Mouse (Mus musculus): Measurements from ENCODE around the gene Tgfb3.
A peak's percentile ranks its signal among the peaks of the same experiment; 100 is the strongest.

DNA sequence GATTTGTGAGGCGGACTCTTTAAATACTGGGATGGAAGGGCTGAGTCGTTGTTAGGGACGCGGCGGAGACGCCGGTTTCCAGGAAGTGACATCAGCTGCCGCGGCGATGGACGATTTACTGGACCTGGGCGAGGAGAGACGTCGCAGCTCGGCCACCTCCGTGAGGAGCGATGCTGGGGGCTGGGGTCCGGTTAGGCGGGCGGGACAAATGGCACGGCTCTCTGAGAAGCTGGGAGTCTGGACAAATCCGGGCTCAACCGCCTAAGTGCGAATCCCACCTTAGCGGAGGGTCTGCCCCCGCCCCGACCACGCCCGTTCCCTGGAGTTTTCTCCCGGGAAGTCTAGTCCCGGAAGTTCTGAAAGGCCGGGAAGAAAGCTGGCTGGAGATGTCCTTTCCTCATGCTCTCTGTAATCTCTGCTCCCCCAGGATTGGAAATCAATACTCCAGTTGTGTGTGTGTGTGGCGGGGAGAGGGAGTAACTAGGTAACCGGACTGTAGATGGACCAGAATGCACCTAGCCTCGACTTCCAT, 3.7 kb upstream of the Tgfb3 start, which contains the start of gene Ift43:
- TF ChIP-seq CTCF (conservative IDR thresholded peaks at IDR 0.05; ENCODE audit: insufficient read depth, insufficient read length, low read depth, low read length) = no peak
- TF ChIP-seq POLR2A (IDR thresholded peaks at IDR 0.05; ENCODE audit: low read depth, low read length) = peak; percentile 62
